Mouse (Mus musculus): ENCODE data around the gene Olfml3. TPM values are rescaled to one million over a fixed set of nuclear protein-coding genes. Genes with fewer than 3 reads are reported as not detected.

Gene Olfml3
- polyA plus RNA-seq, 1 experiment from 2014 or later: 3.4 TPM

- Histone ChIP-seq H3K4me3 (no peak overlapping the region), H3K4me2 (no peak overlapping the region), H3K27ac (no peak overlapping the region), H3K36me3 (no peaks in the 10 kb centered on the region), H3K27me3 (replicated peaks) (no peaks in the 10 kb centered on the region), H3K9ac (no peak overlapping the region), H3K9me3 (replicated peaks) (no peaks in the 10 kb centered on the region), H3K4me1 (no peaks in the 10 kb centered on the region)
- ATAC-seq: no peak
- WGBS (ENCODE audit: insufficient replicate concordance): 54% methylated on average over 15 of the region's 15 CpGs
Measured at GRCm38 (mm10) chr3:103716774-103717760, 20.7 kb downstream of the Olfml3 start.

- 64% methylated on average over 11 of the region's 11 CpGs for WGBS (ENCODE audit: insufficient replicate concordance)
- no peak overlapping the region for H3K4me3 ChIP-seq
- no peaks in the 10 kb centered on the region for H3K9me3 ChIP-seq (replicated peaks)
- H3K36me3 ChIP-seq: no peaks in the 10 kb centered on the region
- no peak overlapping the region for H3K9ac ChIP-seq
- H3K27me3 ChIP-seq (replicated peaks): no peaks in the 10 kb centered on the region
- no peaks in the 10 kb centered on the region for H3K4me1 ChIP-seq
- ATAC-seq: no peak
- no peak overlapping the region for H3K4me2 ChIP-seq
- no peak overlapping the region for H3K27ac ChIP-seq
Measured at GRCm38 (mm10) chr3:103715762-103716693, 21.8 kb downstream of the Olfml3 start.

- Histone ChIP-seq H3K9me3 (replicated peaks) (no peaks in the 10 kb centered on the region), H3K36me3 (no peaks in the 10 kb centered on the region), H3K4me3 (no peak overlapping the region), H3K27me3 (replicated peaks) (no peaks in the 10 kb centered on the region), H3K27ac (no peak overlapping the region), H3K9ac (no peak overlapping the region), H3K4me2 (no peak overlapping the region), H3K4me1 (no peaks in the 10 kb centered on the region)
- ATAC-seq: no peak
- WGBS (ENCODE audit: insufficient replicate concordance): 67% methylated on average over 8 of the region's 8 CpGs
Measured at GRCm38 (mm10) chr3:103714942-103715341, 22.9 kb downstream of the Olfml3 start.

GRCm38 (mm10) chr3:103714236-103714875 is 23.4 kb downstream of the Olfml3 start:
- Histone ChIP-seq H3K4me3 (no peak overlapping the region), H3K4me1 (no peaks in the 10 kb centered on the region)
- 64% methylated on average over 7 of the region's 7 CpGs for WGBS (ENCODE audit: insufficient replicate concordance)

GRCm38 (mm10) chr3:103712196-103712595 is 25.6 kb downstream of the Olfml3 start:
- Histone ChIP-seq H3K4me3 (no peak overlapping the region), H3K27ac (no peak overlapping the region), H3K27me3 (replicated peaks) (no peaks in the 10 kb centered on the region), H3K9me3 (replicated peaks) (no peaks in the 10 kb centered on the region), H3K9ac (no peak overlapping the region), H3K36me3 (no peaks in the 10 kb centered on the region), H3K4me2 (no peak overlapping the region), H3K4me1 (no peaks in the 10 kb centered on the region)
- no peak for ATAC-seq
- 84% methylated on average over 4 of the region's 4 CpGs for WGBS (ENCODE audit: insufficient replicate concordance)

More at GRCm38 (mm10) chr3:103714236-103714875, 23.4 kb downstream of the Olfml3 start:
- Histone ChIP-seq H3K9ac (no peak overlapping the region), H3K4me2 (no peak overlapping the region), H3K36me3 (no peaks in the 10 kb centered on the region), H3K9me3 (replicated peaks) (no peaks in the 10 kb centered on the region), H3K27ac (no peak overlapping the region), H3K27me3 (replicated peaks) (no peaks in the 10 kb centered on the region)
- ATAC-seq: no peak

GRCm38 (mm10) chr3:103709470-103710040 is 28.2 kb downstream of the Olfml3 start:
- no peak overlapping the region for H3K4me2 ChIP-seq
- H3K4me1 ChIP-seq: no peaks in the 10 kb centered on the region
- no peaks in the 10 kb centered on the region for H3K9me3 ChIP-seq (replicated peaks)
- 68% methylated on average over 5 of the region's 5 CpGs for WGBS (ENCODE audit: insufficient replicate concordance)
- ATAC-seq: no peak
- no peak overlapping the region for H3K4me3 ChIP-seq
- no peak overlapping the region for H3K27ac ChIP-seq
- no peaks in the 10 kb centered on the region for H3K36me3 ChIP-seq
- no peak overlapping the region for H3K9ac ChIP-seq
- H3K27me3 ChIP-seq (replicated peaks): no peaks in the 10 kb centered on the region

- H3K9ac ChIP-seq: no peak overlapping the region
- 74% methylated on average over 12 of the region's 12 CpGs for WGBS (ENCODE audit: insufficient replicate concordance)
- no peak overlapping the region for H3K4me2 ChIP-seq
- H3K4me3 ChIP-seq: no peak overlapping the region
- no peaks in the 10 kb centered on the region for H3K36me3 ChIP-seq
- ATAC-seq: no peak
- H3K27ac ChIP-seq: no peak overlapping the region
- H3K27me3 ChIP-seq (replicated peaks): no peaks in the 10 kb centered on the region
- H3K4me1 ChIP-seq: no peaks in the 10 kb centered on the region
- no peaks in the 10 kb centered on the region for H3K9me3 ChIP-seq (replicated peaks)
Measured at GRCm38 (mm10) chr3:103705426-103705825, 32.4 kb downstream of the Olfml3 start.

GRCm38 (mm10) chr3:103704661-103705060 is 33.1 kb downstream of the Olfml3 start:
- Histone ChIP-seq H3K36me3 (no peaks in the 10 kb centered on the region), H3K4me1 (no peaks in the 10 kb centered on the region), H3K4me2 (no peak overlapping the region), H3K27ac (no peak overlapping the region), H3K4me3 (no peak overlapping the region), H3K27me3 (replicated peaks) (no peaks in the 10 kb centered on the region), H3K9ac (no peak overlapping the region), H3K9me3 (replicated peaks) (no peaks in the 10 kb centered on the region)
- ATAC-seq: no peak
- 64% methylated on average over 6 of the region's 6 CpGs for WGBS (ENCODE audit: insufficient replicate concordance)

- no peak overlapping the region for H3K9ac ChIP-seq
- ATAC-seq: no peak
Measured at GRCm38 (mm10) chr3:103696388-103696925, 41.3 kb downstream of the Olfml3 start.

GRCm38 (mm10) chr3:103695556-103695955 is 42.2 kb downstream of the Olfml3 start:
- Histone ChIP-seq H3K4me2 (no peak overlapping the region), H3K27me3 (replicated peaks) (no peaks in the 10 kb centered on the region), H3K4me3 (no peak overlapping the region), H3K27ac (no peak overlapping the region), H3K9me3 (replicated peaks) (no peaks in the 10 kb centered on the region), H3K36me3 (no peaks in the 10 kb centered on the region), H3K4me1 (no peaks in the 10 kb centered on the region), H3K9ac (no peak overlapping the region)
- 43% methylated on average over 3 of the region's 3 CpGs for WGBS (ENCODE audit: insufficient replicate concordance)
- ATAC-seq: no peak

More at GRCm38 (mm10) chr3:103696388-103696925, 41.3 kb downstream of the Olfml3 start:
- no peak overlapping the region for H3K27ac ChIP-seq
- H3K4me1 ChIP-seq: no peaks in the 10 kb centered on the region
- 87% methylated on average over 1 of the region's 1 CpGs for WGBS (ENCODE audit: insufficient replicate concordance)
- no peak overlapping the region for H3K4me2 ChIP-seq
- H3K9me3 ChIP-seq (replicated peaks): no peaks in the 10 kb centered on the region
- H3K27me3 ChIP-seq (replicated peaks): no peaks in the 10 kb centered on the region
- H3K36me3 ChIP-seq: no peaks in the 10 kb centered on the region
- H3K4me3 ChIP-seq: no peak overlapping the region

- Histone ChIP-seq H3K27ac (no peak overlapping the region), H3K4me1 (no peaks in the 10 kb centered on the region), H3K27me3 (replicated peaks) (no peaks in the 10 kb centered on the region), H3K9ac (no peak overlapping the region), H3K4me2 (no peak overlapping the region), H3K36me3 (no peaks in the 10 kb centered on the region), H3K9me3 (replicated peaks) (no peaks in the 10 kb centered on the region), H3K4me3 (no peak overlapping the region)
- 58% methylated on average over 3 of the region's 3 CpGs for WGBS (ENCODE audit: insufficient replicate concordance)
- ATAC-seq: no peak
Measured at GRCm38 (mm10) chr3:103690506-103690905, 47.3 kb downstream of the Olfml3 start.
